Mouse (Mus musculus): ENCODE data around the gene Hpd.

Hpd gene

DNA sequence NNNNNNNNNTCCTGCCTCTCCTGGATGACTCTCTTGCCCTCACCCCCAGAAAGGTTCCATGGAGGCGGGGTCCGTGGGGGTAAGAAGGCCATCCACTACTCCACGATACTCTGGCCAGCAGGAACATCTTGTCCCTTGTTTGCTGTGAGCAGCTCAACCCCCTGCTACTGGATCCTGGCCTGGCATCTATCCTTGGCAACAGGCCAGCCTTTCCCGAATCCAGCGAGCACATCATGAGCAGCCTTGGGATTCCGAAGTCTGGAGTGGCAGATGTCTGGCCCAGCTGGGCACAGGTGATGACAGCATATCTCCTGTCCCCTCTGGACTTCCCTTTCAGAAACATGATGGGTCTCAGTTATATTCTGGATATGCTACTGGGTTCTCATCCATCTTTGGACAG lies 3.4 kb upstream of the Hpd start:
- DNase-seq (ENCODE audit: low spot score), result no peak

DNA sequence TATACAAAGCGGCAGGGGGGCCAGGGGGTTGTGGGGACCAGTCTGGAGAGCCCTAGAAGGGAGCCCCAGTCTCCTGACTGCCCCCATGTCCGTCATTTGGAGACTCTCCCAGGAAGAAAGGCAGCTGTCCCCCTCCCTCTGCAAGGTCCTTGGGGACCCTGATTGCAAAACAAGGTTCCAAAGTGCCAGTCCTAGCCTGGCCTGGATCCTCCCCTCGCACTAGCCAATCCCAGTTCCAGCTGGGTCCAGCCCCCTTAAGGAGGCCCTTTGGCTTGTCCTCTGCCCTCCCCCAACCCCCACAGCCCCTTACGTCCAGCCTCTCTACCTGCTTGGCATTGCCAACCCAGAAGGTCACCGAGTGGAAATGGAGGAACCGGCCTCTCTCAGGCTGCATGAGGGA lies 991 bp downstream of the Hpd start:
- DNase-seq (ENCODE audit: low spot score), result no peak

GRCm38 (mm10) chr5:123180390-123180789 lies 2.1 kb downstream of the Hpd start:
- DNase-seq (ENCODE audit: low spot score), result no peak

GRCm38 (mm10) chr5:123178792-123179191 lies 3.7 kb downstream of the Hpd start:
- no peak for DNase-seq (ENCODE audit: low spot score)

DNA sequence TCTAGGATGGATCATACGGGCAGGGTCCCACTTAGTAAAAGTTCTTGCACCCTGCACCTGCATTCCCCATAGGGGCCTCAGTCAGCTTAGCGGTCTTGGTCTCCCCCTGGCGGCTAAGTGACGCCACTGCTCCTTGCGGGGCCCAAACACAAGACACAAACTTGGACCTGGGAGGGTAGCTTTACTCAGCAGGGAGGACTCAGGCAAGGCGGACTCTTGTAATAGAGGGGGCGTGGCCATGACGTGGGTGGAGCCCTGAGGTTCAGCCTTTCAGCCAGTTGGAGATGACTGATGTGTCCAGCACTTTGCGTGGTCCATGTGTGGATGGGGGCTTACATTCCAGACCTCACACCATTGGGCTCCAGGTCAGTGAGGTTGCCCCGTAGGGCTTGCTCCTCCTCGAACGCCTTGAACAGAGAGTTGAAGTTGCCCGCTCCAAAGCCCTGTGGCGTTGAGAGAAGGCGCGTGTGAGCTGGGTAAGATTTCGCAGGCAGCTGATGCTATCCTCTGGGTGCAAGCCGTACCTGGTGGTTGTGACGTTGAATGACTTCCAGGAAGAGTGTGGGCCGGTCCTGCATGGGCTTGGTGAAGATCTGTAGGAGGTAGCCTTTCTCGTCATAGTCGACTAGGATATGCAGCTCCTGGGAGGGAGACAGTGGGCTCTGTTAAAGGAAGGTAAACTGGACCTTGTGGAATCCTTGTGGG lies 10.7 kb downstream of the Hpd start:
- DNase-seq (ENCODE audit: low spot score), result peak; percentile 92

DNA sequence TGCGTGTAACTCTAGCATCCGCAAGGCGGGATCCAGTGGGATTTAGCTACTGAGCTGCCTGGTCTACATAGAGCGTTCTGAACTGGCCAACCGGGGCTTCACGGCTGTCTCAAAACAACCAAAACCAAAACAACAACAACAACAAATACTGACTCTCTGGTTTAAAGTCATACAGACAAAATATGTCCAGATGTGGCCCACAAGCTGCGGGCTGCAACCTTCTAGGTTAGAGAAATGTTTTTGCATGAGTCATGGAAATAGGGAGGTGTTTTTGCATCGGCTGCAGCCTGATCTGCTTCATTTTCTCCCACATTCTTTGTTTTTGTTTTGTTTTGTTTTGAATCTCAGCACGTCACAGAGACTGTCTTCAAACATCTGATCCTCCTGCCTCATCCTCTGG lies 12.2 kb downstream of the Hpd start:
- DNase-seq (ENCODE audit: low spot score), result no peak

GRCm38 (mm10) chr5:123169284-123169683 lies 13.2 kb downstream of the Hpd start, which contains the start of gene Psmd9:
Gene Psmd9, plus strand, starts transcription at chr5:123169413.
- no peak for DNase-seq (ENCODE audit: low spot score)

GRCm38 (mm10) chr5:123167591-123167990 lies 14.9 kb downstream of the Hpd start:
- no peak for DNase-seq (ENCODE audit: low spot score)

GRCm38 (mm10) chr5:123166437-123166836 lies 16.1 kb downstream of the Hpd start:
- DNase-seq (ENCODE audit: low spot score), result no peak

- peak; percentile 14 for DNase-seq (ENCODE audit: low spot score)
These were observed 19.6 kb downstream of the Hpd start for GRCm38 (mm10) chr5:123162942-123163341.

DNA sequence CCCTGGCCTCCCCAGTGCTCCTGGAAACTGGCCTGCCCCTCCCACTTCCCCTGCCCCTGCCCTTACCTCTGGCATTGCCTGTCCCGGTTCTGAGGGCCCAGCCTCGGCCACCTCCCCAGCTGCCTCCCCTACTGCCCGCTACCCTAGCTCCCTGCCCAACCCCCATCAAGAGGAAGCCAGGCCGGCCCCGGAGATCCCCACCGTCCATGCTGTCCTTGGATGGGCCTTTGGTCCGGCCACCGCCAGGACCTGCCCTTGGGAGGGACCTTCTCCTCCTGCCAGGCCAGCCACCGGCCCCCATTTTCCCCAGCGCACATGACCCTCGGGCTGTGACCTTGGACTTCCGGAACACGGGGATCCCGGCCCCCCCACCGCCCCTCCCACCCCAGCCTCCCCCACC lies 22.2 kb downstream of the Hpd start:
- DNase-seq (ENCODE audit: low spot score), result no peak

DNA sequence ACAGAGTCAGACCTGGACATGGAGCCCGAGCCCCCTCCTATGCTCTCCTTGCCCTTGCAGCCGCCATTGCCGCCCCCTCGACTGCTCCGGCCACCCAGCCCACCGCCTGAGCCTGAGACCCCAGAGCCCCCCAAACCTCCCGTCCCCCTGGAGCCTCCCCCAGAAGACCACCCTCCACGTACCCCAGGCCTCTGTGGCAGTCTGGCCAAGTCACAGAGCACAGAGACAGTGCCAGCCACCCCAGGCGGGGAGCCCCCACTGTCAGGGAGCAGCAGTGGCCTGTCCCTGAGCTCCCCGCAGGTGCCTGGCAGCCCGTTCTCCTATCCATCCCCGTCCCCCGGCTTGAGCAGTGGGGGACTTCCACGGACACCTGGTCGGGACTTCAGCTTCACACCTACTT lies 22.7 kb downstream of the Hpd start:
- no peak for DNase-seq (ENCODE audit: low spot score)

DNA sequence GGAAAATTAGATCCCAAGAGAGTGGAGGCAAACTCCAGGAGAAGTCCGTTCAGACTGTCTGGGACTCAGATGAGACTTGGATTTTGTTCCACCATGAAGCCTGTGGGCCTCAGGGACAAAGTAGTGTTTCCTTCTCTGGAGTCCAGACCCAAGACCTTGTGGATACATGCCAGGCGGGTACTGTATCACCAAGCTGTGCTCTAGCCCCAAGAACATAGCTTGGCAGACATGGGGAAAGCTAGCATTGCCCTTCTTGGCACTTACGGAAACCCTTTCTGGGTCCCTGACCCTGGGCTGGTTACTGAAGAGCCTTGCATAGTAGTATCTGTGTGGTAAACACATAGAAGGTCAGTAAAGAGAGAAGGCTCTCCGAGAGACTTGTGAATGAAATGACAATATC lies 23.1 kb downstream of the Hpd start:
- DNase-seq (ENCODE audit: low spot score), result no peak

DNA sequence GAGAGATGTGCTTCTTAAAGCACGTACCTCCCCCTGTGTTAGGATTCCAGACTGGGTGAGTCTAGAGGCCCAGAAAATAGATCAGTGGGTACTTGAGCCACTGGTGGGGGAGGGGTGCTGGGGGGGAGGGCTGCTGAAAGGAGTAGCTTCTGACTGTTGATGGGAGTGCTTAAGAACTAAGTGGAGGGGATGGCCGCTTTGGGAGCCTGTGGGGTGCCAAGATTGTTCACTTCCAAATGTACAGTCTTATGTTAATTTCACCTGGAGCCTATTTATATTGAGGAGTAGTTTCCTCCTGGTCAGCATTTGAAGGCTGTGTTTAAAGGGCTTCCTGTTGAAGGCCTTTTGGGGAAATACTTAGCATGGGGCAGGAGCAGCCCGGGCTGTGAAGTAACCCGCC lies 24.6 kb downstream of the Hpd start:
- DNase-seq (ENCODE audit: low spot score), result no peak

GRCm38 (mm10) chr5:123156763-123157162 lies 25.8 kb downstream of the Hpd start:
- DNase-seq (ENCODE audit: low spot score), result peak; percentile 52

GRCm38 (mm10) chr5:123155425-123155824 lies 27.1 kb downstream of the Hpd start:
- peak; percentile 85 for DNase-seq (ENCODE audit: low spot score)

DNA sequence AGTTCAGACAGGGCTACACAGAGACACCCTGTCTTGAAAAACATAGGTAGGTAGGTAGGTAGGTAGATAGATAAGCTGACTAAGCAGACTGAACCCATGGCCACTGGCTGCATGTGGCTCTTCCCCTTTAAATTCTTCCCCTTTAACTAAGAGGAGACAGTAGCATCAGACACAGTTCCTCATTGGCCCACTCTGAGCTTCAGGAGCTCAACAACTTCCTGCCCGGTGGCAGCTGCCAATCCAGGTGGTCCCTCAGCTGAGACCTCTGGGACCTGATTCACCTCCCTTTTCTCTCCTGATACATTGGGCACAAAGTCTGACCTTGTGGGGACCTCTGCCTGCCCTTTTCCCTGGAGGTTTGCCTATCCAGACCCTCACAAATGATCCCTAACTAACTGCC lies 29.6 kb downstream of the Hpd start:
- no peak for DNase-seq (ENCODE audit: low spot score)

DNA sequence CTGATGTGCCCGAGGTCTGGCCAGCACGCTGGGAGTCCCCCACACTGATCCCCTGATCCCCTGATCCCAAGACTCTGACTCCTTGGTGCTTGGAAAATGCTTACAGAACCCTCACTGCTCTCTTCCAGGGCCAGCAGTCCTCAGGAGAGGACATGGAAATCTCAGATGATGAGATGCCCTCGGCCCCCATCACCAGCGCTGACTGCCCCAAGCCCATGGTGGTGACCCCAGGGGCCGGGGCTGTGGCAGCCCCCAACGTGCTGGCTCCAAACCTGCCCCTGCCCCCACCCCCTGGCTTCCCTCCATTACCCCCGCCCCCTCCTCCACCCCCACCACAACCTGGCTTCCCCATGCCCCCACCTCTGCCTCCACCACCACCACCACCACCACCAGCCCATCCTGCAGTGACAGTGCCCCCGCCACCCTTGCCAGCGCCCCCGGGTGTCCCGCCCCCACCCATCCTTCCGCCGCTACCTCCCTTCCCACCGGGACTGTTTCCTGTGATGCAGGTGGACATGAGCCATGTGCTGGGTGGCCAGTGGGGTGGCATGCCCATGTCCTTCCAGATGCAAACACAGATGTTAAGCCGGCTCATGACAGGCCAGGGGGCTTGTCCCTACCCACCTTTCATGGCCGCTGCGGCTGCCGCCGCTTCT lies 30.7 kb downstream of the Hpd start:
- DNase-seq (ENCODE audit: low spot score), result no peak

GRCm38 (mm10) chr5:123151077-123151476 lies 31.4 kb downstream of the Hpd start:
- DNase-seq (ENCODE audit: low spot score), result no peak

GRCm38 (mm10) chr5:123150641-123151040 lies 31.9 kb downstream of the Hpd start:
- no peak for DNase-seq (ENCODE audit: low spot score)

DNA sequence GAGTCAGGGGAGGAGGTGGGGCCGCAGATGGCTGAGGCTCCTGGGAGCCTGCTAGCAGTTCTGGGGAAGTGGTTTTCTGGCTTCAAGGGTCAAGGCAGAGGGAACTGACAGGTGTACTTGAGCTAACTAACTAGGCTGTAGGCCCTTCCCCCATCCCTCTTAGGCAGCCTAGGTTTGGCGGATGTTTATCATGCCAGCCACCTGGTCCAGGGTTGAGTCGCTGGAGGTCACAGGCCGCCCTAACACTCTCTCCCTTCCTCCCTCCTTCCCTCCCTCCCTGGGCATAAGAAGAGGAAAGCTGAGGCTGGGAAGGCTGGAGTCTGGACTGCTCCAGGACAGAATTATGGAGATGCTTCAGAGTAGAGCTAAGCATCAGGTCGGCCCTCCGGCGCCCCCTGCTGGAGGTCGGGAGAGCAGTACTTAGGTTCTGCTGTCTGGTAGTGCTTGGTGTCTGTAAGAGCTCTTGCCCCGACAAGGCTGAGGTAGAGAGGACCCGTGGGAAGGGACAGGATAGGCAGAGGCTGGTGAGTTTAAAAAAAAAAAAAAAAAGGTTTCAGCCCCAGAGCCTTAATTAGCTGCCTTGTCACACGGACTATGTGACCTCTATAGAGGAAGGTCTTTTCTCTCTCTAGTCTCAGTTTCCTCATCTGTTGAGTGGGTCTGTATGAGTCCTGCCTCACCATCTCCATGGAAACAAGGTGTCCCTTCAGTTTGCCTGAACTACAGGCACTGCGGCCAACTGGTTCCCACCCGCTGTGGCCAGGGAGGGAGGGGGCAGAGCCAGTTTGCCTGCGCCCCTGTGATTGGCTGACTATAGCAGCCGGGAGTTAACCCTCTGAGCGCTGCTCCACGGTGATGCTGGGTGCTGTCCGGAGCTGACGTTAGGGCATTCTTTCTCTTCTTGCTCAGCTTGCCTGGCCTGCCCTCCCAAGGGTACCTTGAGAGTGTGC lies 32.8 kb downstream of the Hpd start:
- peak; percentile 94 for DNase-seq (ENCODE audit: low spot score)

- DNase-seq (ENCODE audit: low spot score), result no peak
These were observed 34.3 kb downstream of the Hpd start for GRCm38 (mm10) chr5:123148073-123148722.

All from retina, embryonic 14.5 days (tissue).